Mouse (Mus musculus): ENCODE data around the gene Pdk1.

- no peak for TF ChIP-seq CTCF (IDR thresholded peaks at IDR 0.05; ENCODE audit: low read depth, low read length)
- TF ChIP-seq POLR2A (IDR thresholded peaks at IDR 0.05; ENCODE audit: insufficient read depth, low read length) = no peak
Observed at GRCm38 (mm10) chr2:71835556-71835955, 37.5 kb upstream of the Pdk1 start.
